Mouse (Mus musculus) adrenal gland, postnatal 10 days (tissue): ENCODE data around the gene Colq. TPM values are rescaled to one million over a fixed set of nuclear protein-coding genes. Genes with fewer than 3 reads are reported as not detected.
A peak's percentile ranks its signal among the peaks of the same experiment; 100 is the strongest.

Source experiments
- DNase-seq: peaks from one replicate; pipeline ENCODE4 v3.0.0; 2021; ENCODE audit warnings: mixed read lengths
- total RNA-seq, 2 experiments: library from RNA; stranded (reverse); gene quantifications; 2 replicates each; pipeline ENCODE4 v1.2.3; 2021

The Colq gene
- total RNA-seq, 2 experiments from 2014 or later: 1.1 to 4.0 TPM

DNA sequence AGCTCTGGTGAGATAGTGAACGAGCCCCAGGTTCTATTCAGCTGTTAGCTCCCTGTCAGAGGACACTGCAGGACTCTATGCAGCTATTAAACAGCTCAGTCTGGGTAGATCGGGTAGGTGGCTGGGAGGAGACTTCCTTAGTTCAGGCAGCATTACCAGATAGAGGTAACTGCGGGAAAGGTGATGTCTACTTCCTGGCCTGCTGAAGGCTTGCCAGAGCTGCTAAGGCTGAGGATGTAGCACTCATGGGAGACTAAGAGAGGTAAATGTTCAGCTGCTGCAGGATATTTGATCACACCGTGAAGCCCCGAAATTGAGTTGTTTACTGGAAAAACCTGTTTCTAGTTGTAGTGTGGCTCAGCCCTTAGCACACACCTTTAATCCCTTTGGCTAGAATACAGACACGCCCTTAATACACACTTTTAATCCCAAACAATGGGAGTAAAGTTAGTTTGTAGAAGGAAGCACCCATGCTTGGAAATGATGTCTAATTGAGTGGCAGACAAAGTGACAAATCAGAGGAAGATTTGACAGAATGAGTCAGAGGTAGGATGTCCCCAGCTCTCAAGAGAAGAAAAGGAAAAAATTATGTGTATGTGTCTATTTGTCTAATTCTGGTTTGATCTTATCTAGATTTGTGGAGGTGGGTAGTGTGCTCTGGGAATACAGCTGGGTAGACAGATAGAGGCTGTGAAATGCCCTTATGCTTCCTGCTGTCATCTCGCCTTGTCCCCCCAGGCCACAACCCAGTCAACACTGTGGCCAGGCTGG lies 65.9 kb downstream of the Colq start:
- no peak for DNase-seq

DNA sequence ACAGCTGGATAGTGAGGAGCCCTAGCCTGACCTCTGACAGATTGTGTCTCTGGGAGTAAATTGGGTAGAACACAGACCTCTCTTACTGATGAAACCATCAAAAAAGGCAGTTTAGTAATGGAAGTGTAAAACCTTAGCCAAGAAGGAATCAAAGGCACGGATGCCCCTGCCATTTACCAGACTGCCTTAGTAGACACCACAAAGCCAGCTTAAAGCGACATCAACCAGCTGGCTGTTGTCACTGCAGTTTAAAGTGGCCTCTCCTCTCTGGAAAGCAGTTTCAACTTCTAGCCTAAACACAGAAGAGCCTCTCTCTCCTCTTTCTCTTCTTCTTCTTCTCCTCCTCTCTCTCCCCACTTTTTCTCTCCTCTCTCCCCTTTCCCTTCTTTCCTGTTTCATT lies 69.8 kb downstream of the Colq start:
- DNase-seq: no peak

DNA sequence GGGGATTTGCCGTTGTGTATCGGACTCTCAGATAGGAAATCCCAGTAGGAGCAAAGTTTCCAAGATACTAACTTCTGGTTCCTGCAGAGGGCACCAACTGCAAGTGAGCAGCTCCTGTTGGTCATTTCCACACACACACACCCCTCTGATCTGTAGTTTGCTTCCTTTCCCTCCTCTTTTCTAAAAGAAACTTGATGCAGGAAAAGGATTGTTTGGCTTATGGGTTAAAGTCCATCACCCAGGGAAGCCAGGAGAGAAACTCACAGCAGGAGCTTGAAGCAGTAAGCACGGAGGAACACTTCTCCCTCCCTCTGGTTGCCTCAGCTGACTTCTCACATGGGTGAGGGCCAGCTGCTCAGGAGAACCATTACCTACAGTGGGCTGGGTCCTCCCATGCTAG lies 72.0 kb downstream of the Colq start:
- peak; percentile 19 for DNase-seq

DNA sequence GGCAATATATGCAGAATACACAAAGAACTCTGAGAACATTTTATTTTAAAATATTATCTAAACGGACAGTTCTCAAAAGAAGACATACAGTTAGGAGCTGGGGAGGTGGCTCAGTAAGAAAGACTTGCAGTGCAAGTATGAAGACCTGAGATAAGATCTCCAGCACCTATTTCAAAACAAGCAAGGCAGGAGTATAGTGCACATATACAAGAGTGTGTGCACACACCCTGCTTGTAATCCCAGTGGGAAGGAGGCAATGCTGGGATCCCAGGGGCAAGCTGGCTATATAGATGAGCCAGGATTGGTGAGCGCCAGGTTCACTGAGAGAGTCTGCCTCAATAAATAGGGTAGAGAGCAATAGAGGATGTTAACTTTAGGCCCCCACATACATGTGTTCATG lies 75.2 kb downstream of the Colq start:
- no peak for DNase-seq

DNA sequence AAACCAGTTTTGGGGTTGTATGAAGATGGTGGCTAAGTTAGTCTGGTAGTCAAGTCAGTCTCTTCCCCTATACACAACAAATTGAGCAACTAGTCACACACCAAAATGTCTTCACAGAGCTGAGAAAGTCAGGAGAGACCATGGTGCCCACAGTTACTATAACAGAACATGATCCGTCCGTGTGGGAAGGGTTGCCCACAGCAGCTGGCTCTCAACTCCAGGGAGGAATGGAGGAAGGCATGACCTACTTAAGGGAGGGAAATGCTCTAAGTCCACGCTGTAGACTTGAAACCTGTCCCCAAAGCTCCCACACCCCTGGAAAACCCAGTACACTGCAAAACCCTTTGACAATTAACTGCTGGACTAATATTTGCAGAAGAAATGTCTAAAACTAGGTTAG lies 80.8 kb downstream of the Colq start:
- peak; percentile 8 for DNase-seq

DNA sequence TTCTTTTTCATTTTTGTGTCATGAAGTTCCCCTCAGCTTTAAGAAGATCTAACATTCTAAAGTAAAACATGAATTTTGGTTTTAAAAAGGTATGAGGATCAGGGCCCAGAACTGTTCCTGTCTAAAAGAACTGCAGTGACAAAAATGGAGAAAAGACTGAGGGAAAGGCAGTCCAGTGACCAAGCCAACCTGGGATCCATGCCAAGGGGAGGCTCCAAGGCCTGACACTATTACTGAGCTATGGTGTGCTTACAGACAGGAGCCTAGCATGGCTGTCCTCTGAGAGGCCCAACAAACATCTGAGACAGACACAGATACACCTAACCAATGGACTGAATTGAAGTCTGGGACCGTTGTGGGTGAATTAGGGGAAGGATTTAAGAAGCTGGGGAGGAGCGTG lies 81.2 kb downstream of the Colq start:
- peak; percentile 78 for DNase-seq

DNA sequence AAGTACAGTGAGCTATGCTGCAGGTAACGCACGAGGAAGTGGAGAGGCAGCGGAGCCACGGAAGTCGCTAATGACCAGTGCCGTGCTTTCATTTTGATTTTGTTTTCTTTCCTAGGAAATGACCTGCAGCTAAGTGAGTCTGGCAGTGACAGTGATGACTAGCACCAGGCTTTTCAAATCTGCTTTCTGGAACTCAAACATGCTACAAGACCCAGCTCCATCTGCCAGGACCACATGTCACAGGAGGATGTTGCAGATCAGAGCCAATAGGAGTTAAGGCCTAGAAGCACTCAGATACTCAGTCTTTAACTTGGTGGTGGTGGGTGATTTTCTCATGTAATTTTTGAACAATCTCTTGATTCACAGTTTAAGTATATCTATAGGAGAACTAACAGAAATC lies 84.7 kb downstream of the Colq start:
- no peak for DNase-seq

DNA sequence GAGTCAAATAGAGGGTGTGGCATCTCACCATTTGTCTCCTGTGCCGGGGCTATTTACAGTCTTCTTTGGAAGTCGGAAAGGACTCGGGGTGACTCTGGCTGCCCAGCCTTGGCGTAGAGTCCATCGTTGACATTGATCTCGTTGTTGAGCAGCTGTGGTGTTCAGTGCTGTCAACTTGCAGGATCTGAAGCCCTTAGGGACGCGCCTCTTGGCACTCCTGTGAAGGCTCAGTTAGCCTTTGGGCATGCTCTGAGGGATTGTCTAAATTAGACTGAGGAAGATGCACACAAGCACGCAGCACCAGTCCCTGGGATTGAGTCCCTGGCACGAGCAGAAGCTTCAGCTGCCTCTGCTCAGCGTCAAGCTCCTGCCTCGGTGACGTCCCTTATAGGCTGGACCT lies 87.7 kb downstream of the Colq start:
- DNase-seq: peak; percentile 26

DNA sequence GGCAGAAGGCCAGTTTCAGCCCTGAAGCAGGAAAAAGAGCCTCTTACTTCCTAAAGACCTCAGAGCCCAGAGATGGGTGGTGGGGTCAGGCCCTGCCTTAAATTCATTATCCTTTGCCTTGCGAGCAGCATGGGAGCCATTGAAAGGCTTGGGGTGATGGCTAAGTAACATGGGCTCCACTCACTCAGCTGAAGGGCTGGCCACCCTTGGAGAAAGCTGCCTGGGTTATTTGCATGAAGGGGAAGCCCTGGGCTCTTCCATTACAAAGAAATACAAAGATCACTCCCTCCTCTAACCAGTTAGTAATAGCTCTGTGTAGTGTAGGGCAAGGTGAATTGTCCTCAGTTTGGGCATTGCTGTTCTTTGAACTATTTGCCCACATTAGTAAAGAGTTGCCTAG lies 91.6 kb downstream of the Colq start:
- no peak for DNase-seq

DNA sequence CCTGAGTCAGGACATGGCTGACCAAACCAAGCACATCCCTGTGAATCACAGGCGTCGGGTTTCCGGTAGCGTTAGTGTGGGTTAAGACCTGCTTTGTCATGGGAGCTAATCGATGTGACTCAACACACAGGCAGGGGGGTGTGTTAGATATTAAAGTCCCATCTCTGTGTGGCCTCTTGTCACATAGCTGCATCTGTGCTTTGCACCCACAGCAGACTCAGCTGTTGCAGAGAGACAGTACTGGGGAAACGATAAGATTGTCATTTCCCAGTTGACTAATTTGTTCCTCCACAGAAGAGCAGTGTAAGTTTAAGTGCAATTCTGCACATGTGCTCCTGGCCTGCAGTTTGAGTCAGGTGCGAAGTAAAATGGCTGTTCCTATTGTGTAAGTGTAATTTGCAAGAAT lies 94.9 kb downstream of the Colq start:
- DNase-seq: peak; percentile 51

DNA sequence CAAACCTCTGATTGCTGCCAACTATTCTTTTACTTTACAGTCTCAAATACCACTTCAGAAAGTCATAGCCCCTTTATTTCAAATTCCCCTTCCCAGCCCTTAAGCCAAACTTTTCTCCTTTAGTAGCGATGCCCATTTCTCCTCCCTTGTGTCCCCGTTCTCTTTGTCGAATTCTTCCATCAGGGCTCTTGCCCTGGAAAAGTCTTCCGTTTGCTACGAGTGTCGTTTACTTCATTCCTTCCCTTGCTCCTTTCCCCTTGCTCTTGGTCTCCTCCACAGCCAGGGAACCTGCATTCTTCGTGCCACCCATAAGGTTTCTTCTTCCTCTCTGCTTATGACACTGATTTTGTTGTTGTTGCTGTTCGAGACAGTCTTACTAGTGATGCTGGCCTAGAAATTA lies 95.6 kb downstream of the Colq start:
- peak; percentile 11 for DNase-seq

DNA sequence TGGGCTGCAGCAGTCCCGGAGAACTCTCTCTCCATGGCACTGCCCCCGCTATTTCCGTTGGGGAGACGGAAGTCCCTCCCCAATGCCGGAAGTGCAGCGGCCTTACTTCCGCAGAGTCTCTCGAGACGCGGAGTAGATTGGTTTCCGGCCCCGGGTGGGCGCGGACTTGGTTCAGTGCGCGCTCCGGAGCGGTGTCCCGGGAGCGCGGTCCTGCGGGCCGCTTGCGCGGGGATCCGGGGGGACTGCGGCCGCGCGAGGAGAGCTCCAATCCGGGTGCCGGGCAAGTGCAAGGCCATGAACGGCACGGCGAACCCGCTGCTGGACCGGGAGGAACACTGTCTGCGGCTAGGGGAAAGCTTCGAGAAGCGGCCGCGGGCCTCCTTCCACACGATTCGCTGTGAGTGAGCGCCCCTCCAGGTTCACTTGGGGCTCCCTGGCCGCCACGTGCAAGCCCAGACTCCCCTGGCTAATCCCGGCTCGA lies 96.1 kb downstream of the Colq start, which contains the start of gene Mettl6:
Mettl6 (minus strand) TSS at position 66 of the 481 bp plus-strand sequence.
- DNase-seq: peak; percentile 94

DNA sequence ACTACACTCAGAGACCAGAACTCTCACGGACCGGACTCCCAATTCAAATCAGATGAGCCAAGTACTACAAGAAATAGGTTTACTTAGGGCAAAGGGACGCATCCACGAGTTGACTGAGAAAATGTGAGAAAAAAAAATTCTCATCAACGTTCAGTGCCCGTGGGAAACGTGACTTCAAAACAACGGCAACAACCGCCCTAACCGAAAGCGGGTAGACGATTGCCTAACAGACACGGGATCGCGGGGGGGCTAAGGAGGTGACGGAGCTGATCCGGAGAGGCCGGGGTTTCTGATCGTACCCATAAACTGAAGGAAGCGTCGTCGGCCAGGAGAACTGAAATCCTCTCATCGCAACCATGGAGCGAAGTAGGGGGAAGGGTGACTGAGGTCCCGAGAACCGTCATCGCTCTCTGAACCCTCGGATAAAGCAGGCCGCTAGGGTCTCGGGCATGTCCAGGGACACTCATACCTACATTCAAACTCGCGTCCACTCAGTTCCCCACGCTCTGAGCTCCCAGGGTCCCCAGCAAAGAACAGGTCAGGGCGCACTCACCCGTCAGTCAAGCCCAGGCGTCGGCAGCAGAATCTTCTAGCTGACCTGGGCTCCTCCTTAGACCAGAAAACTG lies 96.7 kb downstream of the Colq start, which contains the start of gene Eaf1:
Eaf1 (plus strand) TSS at position 51 of the 626 bp plus-strand sequence.
- DNase-seq: peak; percentile 60

DNA sequence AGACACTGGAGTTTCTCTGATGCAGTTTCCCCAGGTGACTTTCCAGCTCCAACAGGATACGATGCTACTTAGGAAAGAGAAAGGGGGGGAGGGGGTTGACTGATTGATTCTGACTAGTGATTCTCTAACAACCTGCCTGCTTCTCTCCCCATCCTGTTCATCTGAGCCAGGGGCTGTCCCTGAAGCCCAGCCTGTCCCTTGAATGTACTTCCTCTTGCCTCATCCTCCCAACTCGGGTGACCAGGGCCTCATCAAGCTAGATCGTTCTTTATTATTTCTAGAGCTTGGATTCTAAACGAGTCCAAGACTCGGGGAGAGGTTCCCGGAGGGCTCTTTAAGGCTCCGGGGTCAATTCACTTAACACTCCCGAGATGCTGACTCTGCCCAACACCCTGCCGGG lies 97.2 kb downstream of the Colq start:
- DNase-seq: no peak

DNA sequence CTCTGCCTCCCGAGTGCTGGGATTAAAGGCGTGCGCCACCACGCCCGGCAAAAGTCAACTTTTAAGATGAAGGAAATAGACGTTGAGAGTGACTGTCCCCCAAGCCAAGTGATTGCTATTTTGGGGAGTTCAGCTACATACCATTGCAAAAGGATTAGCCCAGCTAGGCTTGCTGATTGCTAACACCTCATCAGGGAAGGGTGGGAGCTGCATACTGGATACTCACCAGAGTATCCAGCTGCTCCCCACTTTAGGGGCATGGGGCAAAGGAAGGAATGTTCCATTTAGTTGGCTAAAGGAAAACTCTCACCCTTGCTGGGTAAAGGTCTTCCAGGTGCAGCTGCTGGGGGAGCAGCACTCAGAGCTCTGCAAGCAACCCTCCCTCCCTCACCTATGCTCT lies 103.1 kb downstream of the Colq start:
- no peak for DNase-seq

DNA sequence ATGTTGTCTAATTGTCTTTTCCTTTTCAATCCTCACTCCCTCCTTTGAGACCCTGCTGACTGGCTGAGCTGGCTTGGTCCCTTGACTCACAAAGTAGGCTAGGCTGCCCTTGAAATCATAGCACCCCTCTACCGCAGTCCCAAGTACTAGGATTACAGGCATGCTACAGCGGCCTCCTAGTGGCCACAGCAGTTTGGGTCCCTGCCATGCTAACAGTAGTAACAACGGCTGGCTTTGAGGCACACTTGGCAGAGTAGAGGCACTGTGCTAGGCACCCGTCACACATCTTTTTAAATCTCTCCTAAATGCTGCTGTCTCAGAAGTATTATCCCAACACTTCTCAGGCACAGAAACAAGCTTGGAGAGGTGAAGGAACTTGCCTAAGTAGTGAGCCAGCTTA lies 104.7 kb downstream of the Colq start:
- peak; percentile 34 for DNase-seq

DNA sequence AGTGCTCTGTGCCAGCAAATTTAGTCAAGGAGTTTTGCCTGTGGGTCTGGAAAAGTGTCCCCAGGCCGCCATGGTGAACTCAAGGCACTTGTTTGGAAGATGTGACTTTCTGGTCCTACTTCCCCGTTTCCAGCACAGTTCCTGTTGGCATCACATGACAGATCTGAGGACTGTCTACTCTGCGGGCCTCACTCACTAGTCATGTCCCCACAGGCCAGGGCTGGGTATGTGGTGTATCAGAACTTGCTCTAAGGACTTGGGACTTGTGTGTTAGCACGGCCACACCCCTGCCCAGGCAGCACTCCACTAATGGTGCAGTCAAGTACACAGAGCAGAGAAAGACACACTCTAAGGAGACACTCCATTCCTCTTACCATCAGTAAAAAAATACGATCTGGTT lies 108.7 kb downstream of the Colq start:
- DNase-seq: no peak

DNA sequence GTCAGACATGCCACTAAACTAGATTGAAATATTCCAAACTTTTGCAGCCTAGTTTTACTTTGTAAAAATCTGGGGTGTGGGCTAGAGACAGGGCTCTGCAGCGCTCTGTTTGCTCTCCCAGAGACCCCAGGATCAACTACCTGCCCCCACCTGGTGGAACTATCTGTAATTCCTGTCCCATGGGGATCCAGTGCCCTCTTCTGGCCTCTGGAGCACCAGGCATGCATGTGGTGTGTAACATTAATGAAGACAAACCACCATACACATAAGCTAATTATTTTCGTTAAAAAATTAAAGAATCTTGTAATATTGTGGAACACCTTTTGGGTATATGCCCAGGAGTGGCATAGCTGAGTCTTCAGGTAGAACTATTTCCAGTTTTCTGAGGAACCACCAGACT lies 117.8 kb downstream of the Colq start:
- DNase-seq: no peak

Other genes starting within 250 kb of the Colq start
- 100 to 1,000 TPM; 107 to 135 TPM for gene Sh3bp5, start 155.3 kb downstream of the Colq start, total RNA-seq
- 10 to 100 TPM; 30.9 to 38.7 TPM for gene Eaf1, start 96.9 kb downstream of the Colq start, total RNA-seq
- 10 to 100 TPM; 19.7 to 24.1 TPM for gene Mettl6, start 96.3 kb downstream of the Colq start, total RNA-seq
- 1 to 10 TPM; 4.6 to 7.4 TPM for gene Gm49387, start 49.5 kb upstream of the Colq start, total RNA-seq
- gene Btd, start 49.7 kb upstream of the Colq start, total RNA-seq: 10 to 100 TPM; 43.9 to 48.6 TPM
- 100 to 1,000 TPM in 1 of 2 experiments, 10 to 100 TPM in 1; 86.3 to 159 TPM for gene Hacl1, start 49.9 kb upstream of the Colq start, total RNA-seq
- gene Ankrd28, start 239.3 kb upstream of the Colq start, total RNA-seq: 10 to 100 TPM; 26.9 to 37.5 TPM